Mouse (Mus musculus) kidney, adult 9 months (tissue): Measurements from ENCODE around the gene Surf2.
A peak's percentile ranks its signal among the peaks of the same experiment; 100 is the strongest.
"Not testable (repeated sequence)": the region's sequence is repeated elsewhere in the genome, so short reads cannot be mapped to it uniquely, and the experiment has no call there.

ENCODE experiments used
- DNase-seq: peaks from one replicate; pipeline ENCODE4 v3.0.0; 2022

Gene Surf2

GRCm38 (mm10) chr2:26915927-26916728 is at the start of gene Surf2, which contains the start of gene Surf1:
Gene Surf2, plus strand, starts transcription at chr2:26916367.
Gene Surf1, minus strand, starts transcription at chr2:26916530.
- DNase-seq: peak; percentile 85

GRCm38 (mm10) chr2:26870666-26871065 is 45.5 kb upstream of the Surf2 start:
- no peak for DNase-seq

- DNase-seq: no peak
These were observed 37.6 kb upstream of the Surf2 start for GRCm38 (mm10) chr2:26878571-26878970.

GRCm38 (mm10) chr2:26885541-26885940 is 30.6 kb upstream of the Surf2 start:
- DNase-seq: peak; percentile 21

- DNase-seq: not testable (repeated sequence)
These were observed 30.0 kb upstream of the Surf2 start for GRCm38 (mm10) chr2:26886170-26886569.

- no peak for DNase-seq
These were observed 20.3 kb upstream of the Surf2 start for GRCm38 (mm10) chr2:26895898-26896297.

- no peak for DNase-seq
These were observed 15.4 kb upstream of the Surf2 start for GRCm38 (mm10) chr2:26900731-26901130.

GRCm38 (mm10) chr2:26901834-26902400 is 14.2 kb upstream of the Surf2 start:
- DNase-seq: peak; percentile 24

- peak; percentile 98 for DNase-seq
These were observed 13.5 kb upstream of the Surf2 start, which contains the start of gene Surf6 for GRCm38 (mm10) chr2:26902467-26903220. Gene Surf6, minus strand, starts transcription at chr2:26902879.

- DNase-seq: no peak
These were observed 12.9 kb upstream of the Surf2 start for GRCm38 (mm10) chr2:26903311-26903710.

GRCm38 (mm10) chr2:26905936-26906335 is 10.2 kb upstream of the Surf2 start:
- DNase-seq: no peak

GRCm38 (mm10) chr2:26906431-26906830 is 9.7 kb upstream of the Surf2 start:
- no peak for DNase-seq

GRCm38 (mm10) chr2:26907109-26907508 is 9.1 kb upstream of the Surf2 start:
- DNase-seq: peak; percentile 67

- DNase-seq: peak; percentile 15
These were observed 7.3 kb upstream of the Surf2 start for GRCm38 (mm10) chr2:26908710-26909386.

- DNase-seq: no peak
These were observed 6.8 kb upstream of the Surf2 start for GRCm38 (mm10) chr2:26909387-26909784.

- DNase-seq: peak; percentile 99
These were observed 5.8 kb upstream of the Surf2 start, which contains the start of the genes Med22 and Rpl7a for GRCm38 (mm10) chr2:26910124-26910993. Gene Med22, minus strand, starts transcription at chr2:26910677. Gene Rpl7a, plus strand, starts transcription at chr2:26910764.

- DNase-seq: no peak
These were observed 5.0 kb upstream of the Surf2 start for GRCm38 (mm10) chr2:26910994-26911765.

GRCm38 (mm10) chr2:26912253-26912770 is 3.9 kb upstream of the Surf2 start:
- DNase-seq: no peak

- DNase-seq: no peak
These were observed 2.6 kb upstream of the Surf2 start for GRCm38 (mm10) chr2:26913416-26914147.
